Mouse (Mus musculus): Measurements from ENCODE around the gene Gatc. TPM values are rescaled to one million over a fixed set of nuclear protein-coding genes. Genes with fewer than 3 reads are reported as not detected.
"Not testable (repeated sequence)": the region's sequence is repeated elsewhere in the genome, so short reads cannot be mapped to it uniquely, and the experiment has no call there.

Gatc gene
- polyA plus RNA-seq, 1 experiment from 2014 or later, result 27.9 TPM

DNA sequence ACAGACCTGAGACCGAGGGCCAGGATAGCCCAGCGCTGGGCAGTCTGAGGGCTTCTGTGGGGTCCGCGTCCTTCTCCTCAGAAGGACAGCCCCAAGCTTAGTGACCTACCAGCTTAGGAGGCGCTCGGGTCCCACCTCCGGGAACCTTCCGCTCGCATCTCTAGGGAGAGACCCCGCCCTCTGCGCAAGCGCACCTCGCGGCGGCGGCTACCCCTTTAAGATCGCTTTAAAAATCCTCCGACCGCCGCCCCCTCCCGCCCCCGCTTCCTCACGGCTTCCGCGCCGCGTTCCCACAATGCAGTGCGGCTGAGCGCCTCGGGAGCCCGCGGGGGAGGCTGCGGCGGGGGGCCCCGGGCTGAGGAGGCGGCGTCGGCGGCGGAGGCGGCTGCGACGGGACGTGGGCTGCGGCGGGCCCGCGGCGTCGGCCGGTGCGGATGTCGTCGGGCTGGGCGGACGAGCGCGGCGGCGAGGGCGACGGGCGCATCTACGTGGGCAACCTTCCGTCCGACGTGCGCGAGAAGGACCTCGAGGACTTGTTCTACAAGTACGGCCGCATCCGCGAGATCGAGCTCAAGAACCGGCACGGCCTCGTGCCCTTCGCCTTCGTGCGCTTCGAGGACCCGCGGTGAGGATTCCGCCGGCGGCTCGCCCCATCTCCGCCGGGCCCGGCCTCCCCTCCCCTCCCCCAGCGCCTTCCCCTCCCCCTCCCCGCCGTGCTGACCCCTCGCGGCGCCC lies 13.9 kb downstream of the Gatc start, which contains the start of gene Srsf9:
Gene Srsf9, plus strand, starts transcription at position 303 of the 735 bp plus-strand sequence.
- peak within 1 kb of the TSS; percentile 96 for H3K4me3 ChIP-seq (replicated peaks)
- ATAC-seq (replicated peaks; ENCODE audit: low FRiP score), result peak; percentile 93

GRCm38 (mm10) chr5:115326256-115326831 lies 14.6 kb downstream of the Gatc start:
- Histone ChIP-seq H3K36me3 (peaks cover 18% of the 10 kb centered on the region), H3K4me2 (peak overlapping the region; percentile 81), H3K9ac (peak overlapping the region; percentile 98), H3K27me3 (no peaks in the 10 kb centered on the region), H3K27ac (peak overlapping the region; percentile 94), H3K4me3 (replicated peaks) (peak overlapping the region; percentile 96), H3K4me1 (peaks cover 29% of the 10 kb centered on the region), H3K9me3 (replicated peaks) (no peaks in the 10 kb centered on the region)
- ATAC-seq (replicated peaks; ENCODE audit: low FRiP score), result peak; percentile 68
- WGBS, result 25% methylated on average over 11 of the region's 11 CpGs

More for the DNA sequence above, 13.9 kb downstream of the Gatc start, which contains the start of gene Srsf9:
- WGBS, result under 1% methylated on average over 92 of the region's 97 CpGs
- H3K27me3 ChIP-seq, result no peaks in the 10 kb centered on the region
- no peaks in the 10 kb centered on the region for H3K9me3 ChIP-seq (replicated peaks)
- peaks cover 25% of the 10 kb centered on the region for H3K36me3 ChIP-seq
- peak within 1 kb of the TSS; percentile 94 for H3K27ac ChIP-seq
- H3K4me2 ChIP-seq, result peak within 1 kb of the TSS; percentile 81
- H3K9ac ChIP-seq, result peak within 1 kb of the TSS; percentile 98
- H3K4me1 ChIP-seq, result peaks cover 29% of the 10 kb centered on the region

- ATAC-seq (replicated peaks; ENCODE audit: low FRiP score), result peak; percentile 85
- Histone ChIP-seq H3K9ac (peak overlapping the region; percentile 48), H3K4me3 (replicated peaks) (peak overlapping the region; percentile 45), H3K27ac (peak overlapping the region; percentile 92), H3K27me3 (no peaks in the 10 kb centered on the region), H3K36me3 (no peaks in the 10 kb centered on the region), H3K4me1 (peaks cover 35% of the 10 kb centered on the region), H3K4me2 (peak overlapping the region; percentile 82), H3K9me3 (replicated peaks) (no peaks in the 10 kb centered on the region)
- under 1% methylated on average over 22 of the region's 22 CpGs for WGBS
Observed at GRCm38 (mm10) chr5:115319004-115319940, 21.7 kb downstream of the Gatc start.

- no peaks in the 10 kb centered on the region for H3K27me3 ChIP-seq
- peak overlapping the region; percentile 78 for H3K27ac ChIP-seq
- H3K4me2 ChIP-seq, result peak overlapping the region; percentile 37
- H3K9ac ChIP-seq, result no peak overlapping the region; the same call in 1 of the 2 replicates
- H3K4me3 ChIP-seq (replicated peaks), result 0 out of 2 replicates have a peak overlapping the region, but pooled peaks have one; percentile 6
- 7% methylated on average over 10 of the region's 10 CpGs for WGBS
- no peak; the same call in 1 of the 2 replicates for ATAC-seq (replicated peaks; ENCODE audit: low FRiP score)
- H3K9me3 ChIP-seq (replicated peaks), result no peaks in the 10 kb centered on the region
- H3K4me1 ChIP-seq, result peaks cover 43% of the 10 kb centered on the region
- no peaks in the 10 kb centered on the region for H3K36me3 ChIP-seq
Observed at GRCm38 (mm10) chr5:115317645-115318328, 23.2 kb downstream of the Gatc start.

- peak overlapping the region; percentile 78 for H3K27ac ChIP-seq
- no peak for ATAC-seq (replicated peaks; ENCODE audit: low FRiP score)
Observed at GRCm38 (mm10) chr5:115316968-115317644, 23.9 kb downstream of the Gatc start.

GRCm38 (mm10) chr5:115313668-115313943 lies 27.4 kb downstream of the Gatc start:
- no peak overlapping the region for H3K4me2 ChIP-seq
- 42% methylated on average over 5 of the region's 5 CpGs for WGBS
- no peaks in the 10 kb centered on the region for H3K9me3 ChIP-seq (replicated peaks)
- H3K27me3 ChIP-seq, result no peaks in the 10 kb centered on the region
- H3K36me3 ChIP-seq, result no peaks in the 10 kb centered on the region
- H3K4me3 ChIP-seq (replicated peaks), result no peak overlapping the region
- no peak for ATAC-seq (replicated peaks; ENCODE audit: low FRiP score)
- H3K4me1 ChIP-seq, result peaks cover 39% of the 10 kb centered on the region
- no peak overlapping the region for H3K27ac ChIP-seq
- no peak overlapping the region for H3K9ac ChIP-seq

More at GRCm38 (mm10) chr5:115316968-115317644, 23.9 kb downstream of the Gatc start:
- H3K4me2 ChIP-seq, result peak overlapping the region; percentile 37
- H3K9me3 ChIP-seq (replicated peaks), result no peaks in the 10 kb centered on the region
- H3K4me3 ChIP-seq (replicated peaks), result no peak overlapping the region
- 0 out of 2 replicates have a peak overlapping the region, but pooled peaks have one; percentile 3 for H3K9ac ChIP-seq
- no peaks in the 10 kb centered on the region for H3K27me3 ChIP-seq
- H3K4me1 ChIP-seq, result peaks cover 47% of the 10 kb centered on the region
- WGBS, result 11% methylated on average over 14 of the region's 14 CpGs
- no peaks in the 10 kb centered on the region for H3K36me3 ChIP-seq

DNA sequence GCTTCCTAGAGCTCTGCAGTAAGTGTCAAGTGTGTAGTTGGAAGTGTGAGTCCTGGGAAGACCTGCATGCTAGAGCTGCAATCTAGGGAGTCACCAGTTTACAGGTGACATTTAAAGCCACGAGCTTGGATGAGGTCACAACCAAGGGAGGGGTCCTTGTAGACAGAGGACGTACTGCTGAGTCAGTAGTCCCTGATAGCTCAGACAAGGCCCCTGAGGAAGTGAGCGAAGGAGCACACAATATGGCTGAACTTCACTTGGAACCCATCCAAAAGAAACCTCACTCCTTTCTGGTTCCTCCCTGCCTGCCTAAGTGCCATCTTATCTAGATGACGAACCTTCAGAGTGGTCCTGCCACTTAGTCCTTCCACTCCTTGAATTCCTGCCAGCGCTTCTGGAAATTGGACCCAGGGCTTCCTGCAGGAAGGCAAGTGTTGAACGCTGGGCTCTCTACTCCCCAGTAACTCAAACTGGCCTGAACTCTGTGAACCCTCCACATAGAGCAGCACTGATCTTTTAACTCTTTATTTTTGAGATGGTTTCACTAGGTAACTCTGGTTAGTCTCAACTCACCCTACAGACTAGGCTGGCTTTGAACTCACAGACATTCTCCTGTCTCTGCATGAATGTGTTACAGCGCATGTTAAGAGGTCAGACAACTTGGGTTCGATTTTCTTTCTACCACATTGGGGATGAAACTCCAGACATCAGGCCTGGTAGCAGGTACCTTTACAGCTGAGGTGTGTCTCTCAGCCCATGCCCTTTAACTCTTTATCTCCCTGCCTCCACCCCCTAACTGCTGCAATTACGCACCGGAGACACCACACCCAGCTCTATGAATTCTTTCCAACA lies 27.9 kb downstream of the Gatc start:
- ATAC-seq (replicated peaks; ENCODE audit: low FRiP score), result no peak
- no peak overlapping the region for H3K27ac ChIP-seq
- no peaks in the 10 kb centered on the region for H3K27me3 ChIP-seq
- no peak overlapping the region for H3K4me3 ChIP-seq (replicated peaks)
- 58% methylated on average over 10 of the region's 10 CpGs for WGBS
- H3K36me3 ChIP-seq, result no peaks in the 10 kb centered on the region
- peaks cover 33% of the 10 kb centered on the region for H3K4me1 ChIP-seq
- no peak overlapping the region for H3K9ac ChIP-seq
- no peak overlapping the region for H3K4me2 ChIP-seq
- no peaks in the 10 kb centered on the region for H3K9me3 ChIP-seq (replicated peaks)

DNA sequence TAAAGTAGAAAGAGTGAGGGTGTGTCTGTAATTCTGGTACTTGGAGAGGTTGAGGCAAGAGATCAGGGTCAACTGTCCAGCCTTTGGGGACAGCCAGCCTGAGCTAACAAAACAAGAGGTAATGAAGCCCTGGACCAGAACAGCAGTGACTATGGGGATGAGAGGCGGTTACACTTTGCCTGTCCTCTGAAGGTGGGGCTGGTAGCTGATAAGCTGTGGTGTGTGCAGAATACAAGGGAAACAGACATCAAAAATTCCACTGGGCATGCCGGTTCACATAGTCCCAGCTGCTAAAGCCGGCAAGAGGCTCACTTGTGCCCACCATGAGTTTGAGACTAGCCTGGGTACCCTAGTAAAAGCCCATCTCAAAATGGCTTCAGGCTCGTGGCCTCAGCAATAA lies 28.6 kb downstream of the Gatc start:
- H3K4me1 ChIP-seq, result peaks cover 26% of the 10 kb centered on the region
- no peak for ATAC-seq (replicated peaks; ENCODE audit: low FRiP score)
- WGBS, result 78% methylated on average over 4 of the region's 4 CpGs

DNA sequence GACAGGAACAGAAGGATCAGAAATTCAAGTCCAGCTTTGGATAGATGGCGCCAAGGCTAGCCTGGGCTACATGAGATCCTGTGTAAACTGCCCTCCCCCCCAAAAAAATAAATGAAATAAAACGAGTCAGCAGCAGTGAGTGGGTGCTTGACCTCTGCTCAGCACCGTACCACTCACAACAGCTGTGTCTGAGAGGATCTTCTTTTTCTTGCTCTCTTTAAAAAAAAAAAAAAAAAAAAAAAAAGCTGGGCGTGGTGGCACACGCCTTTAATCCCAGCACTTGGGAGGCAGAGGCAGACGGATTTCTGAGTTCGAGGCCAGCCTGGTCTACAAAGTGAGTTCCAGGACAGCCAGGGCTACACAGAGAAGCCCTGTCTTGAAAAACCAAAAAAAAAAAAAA lies 38.8 kb downstream of the Gatc start:
- H3K4me1 ChIP-seq, result peaks cover 35% of the 10 kb centered on the region
- H3K27me3 ChIP-seq; H3K4me3 ChIP-seq (replicated peaks); H3K27ac ChIP-seq; H3K9me3 ChIP-seq (replicated peaks); ATAC-seq (replicated peaks; ENCODE audit: low FRiP score): not testable (repeated sequence)
- 85% methylated on average over 6 of the region's 7 CpGs for WGBS
- 0 out of 2 replicates have a peak overlapping the region, but pooled peaks have one; percentile 59 for H3K9ac ChIP-seq
- H3K4me2 ChIP-seq, result peak overlapping the region; percentile 71; the same call in 1 of the 2 replicates
- peaks cover 24% of the 10 kb centered on the region for H3K36me3 ChIP-seq

More for the DNA sequence above, 28.6 kb downstream of the Gatc start:
- Histone ChIP-seq H3K4me3 (replicated peaks) (no peak overlapping the region), H3K4me2 (no peak overlapping the region), H3K9ac (no peak overlapping the region), H3K27me3 (no peaks in the 10 kb centered on the region), H3K36me3 (no peaks in the 10 kb centered on the region), H3K9me3 (replicated peaks) (no peaks in the 10 kb centered on the region), H3K27ac (no peak overlapping the region)

GRCm38 (mm10) chr5:115301615-115302014 lies 39.4 kb downstream of the Gatc start:
- peaks cover 35% of the 10 kb centered on the region for H3K4me1 ChIP-seq
- peak overlapping the region; percentile 77 for H3K4me3 ChIP-seq (replicated peaks)
- H3K4me2 ChIP-seq, result peak overlapping the region; percentile 71
- no peak for ATAC-seq (replicated peaks; ENCODE audit: low FRiP score)
- 17% methylated on average over 13 of the region's 13 CpGs for WGBS
- no peaks in the 10 kb centered on the region for H3K9me3 ChIP-seq (replicated peaks)
- H3K27me3 ChIP-seq, result no peaks in the 10 kb centered on the region
- peak overlapping the region; percentile 59 for H3K9ac ChIP-seq
- H3K36me3 ChIP-seq, result peaks cover 30% of the 10 kb centered on the region
- H3K27ac ChIP-seq, result peak overlapping the region; percentile 85

All from kidney, embryonic 15.5 days (tissue).